ENCODE assay signal across 7 mouse cellular contexts in genomic region chr3:108839647-108839999, GRCm38 (mm10). TPM values are rescaled to one million over a fixed set of nuclear protein-coding genes. Genes with fewer than 3 reads are reported as not detected.
DNase-seq lines count a peak whose midpoint lies in the region; ATAC-seq and TF ChIP-seq lines count a peak whose summit lies in the region.

No protein-coding gene starts in this region.

- TF ChIP-seq EP300 in stomach, postnatal 0 days (optimal IDR thresholded peaks at IDR 0.05) = no peak

- peak overlapping the region; percentile 68 for H3K4me3 ChIP-seq in spleen, adult 2 months (ENCODE audit: extremely low read depth, insufficient read depth, insufficient read length)
- peak overlapping the region; percentile 79 for H3K4me3 ChIP-seq in limb, embryonic 13.5 days
- H3K4me3 ChIP-seq in stomach, postnatal 0 days (ENCODE audit: low read depth, low read length) = peak overlapping the region; percentile 83

- peak overlapping the region; percentile 80 for H3K9ac ChIP-seq in limb, embryonic 13.5 days
- peak overlapping the region; percentile 79 for H3K9ac ChIP-seq in stomach, postnatal 0 days (ENCODE audit: low read length)

- TF ChIP-seq POLR2A in spleen, adult 2 months (IDR thresholded peaks at IDR 0.05; ENCODE audit: low read depth, low read length) = no peak

- H3K4me1 ChIP-seq in spleen, adult 2 months (ENCODE audit: control insufficient read depth, insufficient read depth, insufficient read length) = peaks cover 4% of the 10 kb centered on the region
- peaks cover 15% of the 10 kb centered on the region for H3K4me1 ChIP-seq in limb, embryonic 13.5 days
- no peaks in the 10 kb centered on the region; the same call in 1 of the 2 replicates for H3K4me1 ChIP-seq in stomach, postnatal 0 days (replicated peaks; ENCODE audit: control insufficient read depth, insufficient read depth)

- peak; percentile 9; the same call in 1 of the 2 replicates for ATAC-seq in erythroblast, adult 5-6 weeks (replicated peaks; ENCODE audit: low FRiP score, poor library complexity, severe bottlenecking)
- ATAC-seq in limb, embryonic 13.5 days (ENCODE audit: low FRiP score, low read depth) = no peak
- no peak for ATAC-seq in stomach, postnatal 0 days (ENCODE audit: low FRiP score, low TSS enrichment)

- peaks cover 8% of the 10 kb centered on the region for H3K36me3 ChIP-seq in spleen, adult 2 months (ENCODE audit: control insufficient read depth, insufficient read depth, low read length)
- no peaks in the 10 kb centered on the region; the same call in 1 of the 2 replicates for H3K36me3 ChIP-seq in limb, embryonic 13.5 days
- no peaks in the 10 kb centered on the region for H3K36me3 ChIP-seq in stomach, postnatal 0 days (ENCODE audit: control insufficient read depth, insufficient read depth, low read length)

- peak overlapping the region; percentile 69 for H3K4me2 ChIP-seq in limb, embryonic 13.5 days (replicated peaks)
- peak overlapping the region; percentile 65 for H3K4me2 ChIP-seq in stomach, postnatal 0 days (replicated peaks; ENCODE audit: low read depth)

- no peak for TF ChIP-seq CTCF in spleen, adult 2 months (IDR thresholded peaks at IDR 0.05; ENCODE audit: extremely low read depth, insufficient read depth, insufficient read length, insufficient replicate concordance)
- TF ChIP-seq CTCF in stomach, postnatal 0 days (IDR thresholded peaks at IDR 0.05; ENCODE audit: low read depth) = no peak

- DNase-seq in spleen, adult 2 months (ENCODE audit: low read depth in 1 of 2, low spot score in 2 of 2) = no peak
- no peak for DNase-seq in spleen, postnatal 4 days (ENCODE audit: low spot score in 2 of 2)
- DNase-seq in stomach, postnatal 0 days (ENCODE audit: low spot score) = no peak
- DNase-seq in layer of hippocampus, adult 11-12 months (ENCODE audit: low spot score) = no peak
- DNase-seq in frontal cortex, postnatal 25 days (ENCODE audit: low spot score in 2 of 2) = no peak

- H3K27ac ChIP-seq in spleen, adult 2 months (ENCODE audit: insufficient read depth, low read length) = peak overlapping the region; percentile 93
- H3K27ac ChIP-seq in limb, embryonic 13.5 days = peak overlapping the region; percentile 66; the same call in 1 of the 2 replicates
- peak overlapping the region; percentile 96 for H3K27ac ChIP-seq in stomach, postnatal 0 days (replicated peaks)

- 1% methylated on average over 8 of the region's 8 CpGs for WGBS in spleen, adult 2 months
- WGBS in limb, embryonic 13.5 days = 5% methylated on average over 8 of the region's 8 CpGs
- 4% methylated on average over 8 of the region's 8 CpGs for WGBS in stomach, postnatal 0 days

- no peaks in the 10 kb centered on the region for H3K27me3 ChIP-seq in spleen, adult 2 months (ENCODE audit: control insufficient read depth, insufficient read depth, low read length)
- H3K27me3 ChIP-seq in limb, embryonic 13.5 days = no peaks in the 10 kb centered on the region
- H3K27me3 ChIP-seq in stomach, postnatal 0 days (ENCODE audit: control insufficient read depth, insufficient read depth, low read length) = no peaks in the 10 kb centered on the region

- H3K9me3 ChIP-seq in limb, embryonic 13.5 days = no peaks in the 10 kb centered on the region
- H3K9me3 ChIP-seq in stomach, postnatal 0 days (ENCODE audit: control insufficient read depth, low read length) = no peaks in the 10 kb centered on the region

RNA-seq across cellular contexts. Expression of gene Stxbp3, which starts 0.7 kb away (rescaled TPM):
- 6.0 and 6.9 TPM in 2 replicates for polyA plus RNA-seq in spleen, adult 2 months (2012; rRNA removed)
- 15.8 and 25.7 TPM in 2 replicates for total RNA-seq in erythroblast, adult 5-6 weeks (2015; ENCODE audit: low replicate concordance)
- total RNA-seq in erythroblast, adult 5-6 weeks (2017; ENCODE audit: low replicate concordance) = 16.0 and 21.0 TPM in 2 replicates
- 38.6 and 38.8 TPM in 2 replicates for polyA plus RNA-seq in limb, embryonic 13.5 days (2015; fragmentation: Nextera tagmentation; extraction: Ambion mirVana)
- polyA plus RNA-seq in stomach, postnatal 0 days (2015; fragmentation: Nextera tagmentation; extraction: Ambion mirVana) = 38.6 and 39.3 TPM in 2 replicates

RNA-seq across cellular contexts. Expression of gene Fndc7, which starts 50.2 kb away (rescaled TPM):
- 1.7 and 2.0 TPM in 2 replicates for polyA plus RNA-seq in spleen, adult 2 months (2012; rRNA removed)
- not detected in 2 replicates for total RNA-seq in erythroblast, adult 5-6 weeks (2015; ENCODE audit: low replicate concordance)
- 0.14 and 1.4 TPM in 2 replicates for total RNA-seq in erythroblast, adult 5-6 weeks (2017; ENCODE audit: low replicate concordance)
- 0.09 and 0.23 TPM in 2 replicates for polyA plus RNA-seq in limb, embryonic 13.5 days (2015; fragmentation: Nextera tagmentation; extraction: Ambion mirVana)
- 0.28 and 0.67 TPM in 2 replicates for polyA plus RNA-seq in stomach, postnatal 0 days (2015; fragmentation: Nextera tagmentation; extraction: Ambion mirVana)
